Mouse (Mus musculus) heart, embryonic 10.5 days (tissue): ENCODE data around the gene Fam161b. TPM values are rescaled to one million over a fixed set of nuclear protein-coding genes. Genes with fewer than 3 reads are reported as not detected.

ENCODE experiments used
- polyA plus RNA-seq: library from polyadenylated mRNA; unstranded; fragments of >200 nt; fragmentation: Nextera tagmentation; extraction: Ambion mirVana; gene quantifications from 2 replicates; pipeline ENCODE4 v1.2.1, GENCODE M21; 2016

Fam161b gene
- polyA plus RNA-seq, 1 experiment from 2014 or later = 4.4 TPM

Other genes starting within 250 kb of the Fam161b start
- 3.4 and 3.7 TPM in 2 replicates for gene Dnal1, start 247.5 kb downstream of the Fam161b start, polyA plus RNA-seq
- 0.71 and 1.1 TPM in 2 replicates for gene Pnma1, start 213.3 kb downstream of the Fam161b start, polyA plus RNA-seq
- 8.0 and 10.5 TPM in 2 replicates for gene Elmsan1, start 143.0 kb downstream of the Fam161b start, polyA plus RNA-seq
- gene Ptgr2, start 76.6 kb downstream of the Fam161b start, polyA plus RNA-seq = 52.7 and 79.6 TPM in 2 replicates
- 67.0 and 77.1 TPM in 2 replicates for gene Zfp410, start 45.0 kb downstream of the Fam161b start, polyA plus RNA-seq
- gene Coq6, start 176 bp downstream of the Fam161b start, polyA plus RNA-seq = 53.7 and 74.2 TPM in 2 replicates
- 20.0 and 23.4 TPM in 2 replicates for gene Entpd5, start 47.2 kb upstream of the Fam161b start, polyA plus RNA-seq
- 0.57 and 1.1 TPM in 2 replicates for gene Bbof1, start 47.2 kb upstream of the Fam161b start, polyA plus RNA-seq
- gene Rnf113a2, start 55.4 kb upstream of the Fam161b start, polyA plus RNA-seq = 20.0 and 22.0 TPM in 2 replicates
- gene Aldh6a1, start 89.2 kb upstream of the Fam161b start, polyA plus RNA-seq = 23.8 and 31.3 TPM in 2 replicates
- 17.7 and 20.5 TPM in 2 replicates for gene Lin52, start 89.6 kb upstream of the Fam161b start, polyA plus RNA-seq
- not detected in 2 replicates for gene Vsx2, start 207.9 kb upstream of the Fam161b start, polyA plus RNA-seq